Mouse (Mus musculus): ENCODE measurements at regions not wholly inside any gene's neighbourhood (a gene's known extent, or its start where the extent isn't known, plus 50 kb on each side); places are given as distances from the start of the nearest gene placed in this dataset.

DNA sequence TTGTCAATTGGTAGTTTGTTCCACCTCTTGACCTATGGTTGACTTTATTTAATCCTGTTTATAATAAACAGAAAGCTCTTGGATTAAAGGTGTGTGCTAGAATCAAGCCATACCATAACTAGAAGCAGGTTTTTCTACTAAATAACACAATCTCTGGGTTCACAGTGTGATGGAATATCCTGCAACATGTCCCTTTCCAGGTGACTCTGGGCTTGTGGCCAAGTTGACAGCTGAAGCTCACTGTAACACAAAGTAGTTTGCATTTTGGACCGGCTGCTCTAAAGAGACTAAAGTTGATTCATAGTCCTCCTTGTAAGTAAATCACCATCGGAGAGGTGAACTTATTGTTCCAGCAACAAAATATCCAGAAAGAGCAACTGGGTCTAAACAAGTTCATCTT lies 149.3 kb upstream of the Kctd3 start:
- H3K9ac ChIP-seq (replicated peaks; ENCODE audit: low read length, poor library complexity, severe bottlenecking): no peak overlapping the region
- no peaks in the 10 kb centered on the region for H3K9me3 ChIP-seq (ENCODE audit: low read length)
- H3K4me3 ChIP-seq (ENCODE audit: low read depth, low read length): no peak overlapping the region
- no peaks in the 10 kb centered on the region for H3K4me1 ChIP-seq (ENCODE audit: insufficient read depth, low read length)
- H3K27me3 ChIP-seq (ENCODE audit: insufficient read depth, low read length): no peaks in the 10 kb centered on the region
- DNase-seq (ENCODE audit: low spot score) (peak; percentile 46), ATAC-seq (ENCODE audit: low FRiP score) (no peak)
- no peaks in the 10 kb centered on the region for H3K36me3 ChIP-seq (ENCODE audit: insufficient read depth, low read length)
- no peak for TF ChIP-seq CTCF (IDR thresholded peaks at IDR 0.05)
- no peak overlapping the region for H3K4me2 ChIP-seq (ENCODE audit: low read depth, low read length, poor library complexity, severe bottlenecking)
- 85% methylated on average over 2 of the region's 2 CpGs for WGBS
- no peak overlapping the region for H3K27ac ChIP-seq (ENCODE audit: low read depth, low read length)

DNA sequence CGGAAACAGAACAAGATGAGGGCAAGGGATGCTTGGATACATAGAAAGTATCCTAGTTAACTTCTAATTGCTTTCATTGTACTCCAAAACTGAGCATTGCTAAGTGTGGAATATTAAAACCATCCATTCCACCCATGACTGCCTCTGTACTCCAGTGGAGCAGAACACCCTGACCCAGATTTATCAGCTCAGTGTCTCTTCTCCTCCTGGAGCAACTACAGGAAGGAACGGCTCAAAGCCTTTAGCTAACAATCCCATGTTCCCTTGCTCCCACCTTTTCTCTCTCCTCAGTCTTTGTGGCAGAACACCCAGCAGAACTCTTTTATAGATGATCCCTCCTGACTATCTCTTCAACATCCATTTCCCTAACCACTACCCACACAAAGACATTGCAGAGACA lies 146.7 kb upstream of the Kctd3 start:
- Histone ChIP-seq H3K9ac (replicated peaks; ENCODE audit: low read length, poor library complexity, severe bottlenecking) (no peak overlapping the region), H3K4me1 (ENCODE audit: insufficient read depth, low read length) (no peaks in the 10 kb centered on the region), H3K9me3 (ENCODE audit: low read length) (no peaks in the 10 kb centered on the region), H3K36me3 (ENCODE audit: insufficient read depth, low read length) (no peaks in the 10 kb centered on the region), H3K4me3 (ENCODE audit: low read depth, low read length) (no peak overlapping the region), H3K27ac (ENCODE audit: low read depth, low read length) (no peak overlapping the region), H3K27me3 (ENCODE audit: insufficient read depth, low read length) (no peaks in the 10 kb centered on the region), H3K4me2 (ENCODE audit: low read depth, low read length, poor library complexity, severe bottlenecking) (no peak overlapping the region)
- ATAC-seq (ENCODE audit: low FRiP score) (no peak), DNase-seq (ENCODE audit: low spot score) (no peak)
- WGBS: 87% methylated on average over 2 of the region's 2 CpGs
- no peak for TF ChIP-seq CTCF (IDR thresholded peaks at IDR 0.05)

DNA sequence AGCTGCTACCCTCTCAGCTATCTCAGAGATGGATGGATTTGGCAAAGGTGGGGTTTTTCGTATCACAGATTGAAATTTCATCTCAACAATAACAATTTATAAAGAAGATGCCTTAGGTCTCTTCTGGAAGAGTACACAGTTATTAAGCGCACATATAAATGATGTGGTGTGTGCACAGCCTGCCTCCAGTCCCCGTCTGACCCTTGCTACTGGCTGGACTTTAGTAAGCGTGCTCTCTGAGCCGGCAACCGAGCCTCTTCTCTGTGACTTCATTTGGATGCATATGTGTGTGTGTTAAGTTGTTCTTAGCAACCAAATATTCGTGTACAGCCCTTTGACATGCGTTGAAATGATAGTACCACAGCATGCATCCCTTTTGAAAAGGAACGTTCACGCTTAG lies 145.5 kb upstream of the Kctd3 start:
- 83% methylated on average over 10 of the region's 10 CpGs for WGBS
- H3K36me3 ChIP-seq (ENCODE audit: insufficient read depth, low read length): no peaks in the 10 kb centered on the region
- no peaks in the 10 kb centered on the region for H3K9me3 ChIP-seq (ENCODE audit: low read length)
- no peak for ATAC-seq (ENCODE audit: low FRiP score)
- H3K4me2 ChIP-seq (ENCODE audit: low read depth, low read length, poor library complexity, severe bottlenecking): no peak overlapping the region
- TF ChIP-seq CTCF (IDR thresholded peaks at IDR 0.05): no peak
- no peak overlapping the region for H3K9ac ChIP-seq (replicated peaks; ENCODE audit: low read length, poor library complexity, severe bottlenecking)
- no peaks in the 10 kb centered on the region for H3K4me1 ChIP-seq (ENCODE audit: insufficient read depth, low read length)
- no peak overlapping the region for H3K4me3 ChIP-seq (ENCODE audit: low read depth, low read length)
- DNase-seq (ENCODE audit: low spot score): no peak
- no peaks in the 10 kb centered on the region for H3K27me3 ChIP-seq (ENCODE audit: insufficient read depth, low read length)
- no peak overlapping the region for H3K27ac ChIP-seq (ENCODE audit: low read depth, low read length)

DNA sequence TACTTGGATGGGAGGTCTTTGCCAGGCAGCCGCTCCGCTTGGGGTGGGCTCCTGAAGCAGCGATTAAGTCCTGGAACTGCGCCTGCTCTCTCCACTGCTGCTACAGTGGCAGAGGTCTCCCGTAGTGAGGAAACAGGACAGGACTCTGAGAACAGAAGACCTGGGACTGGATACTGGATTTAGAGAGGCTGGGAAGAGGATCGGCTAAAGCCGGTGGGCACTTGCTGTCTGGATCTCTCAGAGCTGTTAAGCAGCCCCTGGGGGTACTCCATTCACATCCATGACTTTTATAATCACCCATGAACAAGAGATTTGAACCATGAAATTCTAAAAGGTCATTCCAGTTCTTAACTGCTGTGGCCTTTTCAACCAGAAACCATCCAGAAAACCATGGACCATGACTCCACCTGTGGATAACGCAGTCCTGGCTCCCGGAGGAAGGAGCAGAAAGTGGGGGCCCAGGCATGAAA lies 135.4 kb upstream of the Kctd3 start:
- Histone ChIP-seq H3K4me2 (ENCODE audit: low read depth, low read length, poor library complexity, severe bottlenecking) (peak overlapping the region; percentile 10; the same call in 1 of the 2 replicates), H3K36me3 (ENCODE audit: insufficient read depth, low read length) (no peaks in the 10 kb centered on the region), H3K27me3 (ENCODE audit: insufficient read depth, low read length) (no peaks in the 10 kb centered on the region), H3K27ac (ENCODE audit: low read depth, low read length) (no peak overlapping the region), H3K9ac (replicated peaks; ENCODE audit: low read length, poor library complexity, severe bottlenecking) (no peak overlapping the region), H3K4me1 (ENCODE audit: insufficient read depth, low read length) (no peaks in the 10 kb centered on the region), H3K9me3 (ENCODE audit: low read length) (no peaks in the 10 kb centered on the region), H3K4me3 (ENCODE audit: low read depth, low read length) (no peak overlapping the region)
- no peak for TF ChIP-seq CTCF (IDR thresholded peaks at IDR 0.05)
- DNase-seq (ENCODE audit: low spot score) (peak; percentile 38), ATAC-seq (ENCODE audit: low FRiP score) (no peak)
- 20% methylated on average over 9 of the region's 9 CpGs for WGBS

DNA sequence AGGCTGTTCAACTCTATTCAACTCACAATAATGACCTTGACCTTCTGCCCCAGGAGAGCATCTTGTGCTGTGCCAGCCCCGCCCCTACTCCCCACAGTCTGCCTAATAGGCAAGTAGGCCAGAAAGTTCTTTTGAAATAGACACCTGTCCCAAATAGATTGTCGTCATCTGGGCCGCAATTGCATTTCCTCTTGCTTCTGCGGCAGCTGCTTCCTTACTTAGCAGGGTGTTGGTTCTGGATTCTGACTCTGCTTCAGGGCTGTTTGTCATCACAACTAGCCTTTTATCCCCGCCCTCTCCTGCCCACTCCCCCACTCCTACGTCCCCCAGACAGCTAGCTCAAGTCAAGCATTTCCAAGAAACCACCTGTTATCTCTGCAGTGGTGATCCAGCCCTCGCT lies 134.9 kb upstream of the Kctd3 start:
- 41% methylated on average over 7 of the region's 7 CpGs for WGBS
- ATAC-seq (ENCODE audit: low FRiP score): no peak

DNA sequence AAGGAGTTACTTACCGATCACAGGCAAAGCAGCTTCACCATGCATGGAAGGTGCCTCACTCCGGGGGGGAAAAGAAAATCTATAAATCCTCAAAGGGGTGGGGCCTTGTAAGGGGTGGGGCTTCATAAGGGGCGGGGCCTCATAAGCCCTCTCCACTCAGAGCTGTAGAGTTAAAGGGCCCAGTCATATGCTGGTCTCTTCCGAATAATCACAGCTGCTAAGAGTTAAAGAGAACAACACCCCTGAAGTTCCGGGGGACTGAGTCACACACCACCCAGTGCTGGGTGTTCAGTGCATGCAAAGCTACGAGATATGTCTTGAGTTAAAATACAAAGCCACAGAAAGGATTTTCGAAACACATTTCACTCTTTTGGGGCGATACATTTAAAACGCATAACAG lies 134.1 kb upstream of the Kctd3 start:
- Histone ChIP-seq H3K27ac (ENCODE audit: low read depth, low read length) (no peak overlapping the region), H3K27me3 (ENCODE audit: insufficient read depth, low read length) (no peaks in the 10 kb centered on the region), H3K9me3 (ENCODE audit: low read length) (no peaks in the 10 kb centered on the region), H3K4me3 (ENCODE audit: low read depth, low read length) (no peak overlapping the region), H3K36me3 (ENCODE audit: insufficient read depth, low read length) (no peaks in the 10 kb centered on the region), H3K4me1 (ENCODE audit: insufficient read depth, low read length) (no peaks in the 10 kb centered on the region), H3K4me2 (ENCODE audit: low read depth, low read length, poor library complexity, severe bottlenecking) (no peak overlapping the region), H3K9ac (replicated peaks; ENCODE audit: low read length, poor library complexity, severe bottlenecking) (no peak overlapping the region)
- TF ChIP-seq CTCF (IDR thresholded peaks at IDR 0.05): no peak
- DNase-seq (ENCODE audit: low spot score) (no peak), ATAC-seq (ENCODE audit: low FRiP score) (no peak)
- WGBS: 88% methylated on average over 9 of the region's 9 CpGs

More for the DNA sequence above, 134.9 kb upstream of the Kctd3 start:
- H3K4me3 ChIP-seq (ENCODE audit: low read depth, low read length): no peak overlapping the region
- no peaks in the 10 kb centered on the region for H3K9me3 ChIP-seq (ENCODE audit: low read length)
- H3K27me3 ChIP-seq (ENCODE audit: insufficient read depth, low read length): no peaks in the 10 kb centered on the region
- no peak for TF ChIP-seq CTCF (IDR thresholded peaks at IDR 0.05)
- no peak for DNase-seq (ENCODE audit: low spot score)
- no peaks in the 10 kb centered on the region for H3K36me3 ChIP-seq (ENCODE audit: insufficient read depth, low read length)
- no peaks in the 10 kb centered on the region for H3K4me1 ChIP-seq (ENCODE audit: insufficient read depth, low read length)
- H3K4me2 ChIP-seq (ENCODE audit: low read depth, low read length, poor library complexity, severe bottlenecking): peak overlapping the region; percentile 10; the same call in 1 of the 2 replicates
- no peak overlapping the region for H3K9ac ChIP-seq (replicated peaks; ENCODE audit: low read length, poor library complexity, severe bottlenecking)
- H3K27ac ChIP-seq (ENCODE audit: low read depth, low read length): no peak overlapping the region

Measured in midbrain, postnatal 0 days (tissue).